Mouse (Mus musculus) liver, postnatal 0 days (tissue): ENCODE results near the gene Senp1. TPM values are rescaled to one million over a fixed set of nuclear protein-coding genes. Genes with fewer than 3 reads are reported as not detected.

Source experiments
- ATAC-seq: fragments of 200-750 bp; cut with Nextera tagmentation; 2 replicates; pipeline ENCODE4 v1.8.0; 2017; ENCODE audit warnings: mild to moderate bottlenecking, moderate library complexity
- DNase-seq: peaks from one replicate; pipeline ENCODE4 v3.0.0-alpha.2; 2016
- H3K27ac ChIP-seq: fragments of 300-500 bp; sonication (generic); 2 replicates; pipeline ENCODE4 v1.5.1; 2014; ENCODE audit warnings: antibody characterized with exemption, moderate library complexity, mild to moderate bottlenecking, low read depth
- H3K27me3 ChIP-seq: fragments of 300-500 bp; sonication (generic); 2 replicates; pipeline ENCODE4 v1.6.1; 2014; ENCODE audit warnings: low read length, control low read depth, mixed read lengths; ENCODE audit not compliant: insufficient read depth
- H3K36me3 ChIP-seq: fragments of 300-500 bp; sonication (generic); replicated peaks from 2 replicates; pipeline ENCODE4 v1.6.1; 2014; ENCODE audit warnings: mild to moderate bottlenecking, control low read depth, low read length, moderate library complexity, mixed read lengths; ENCODE audit not compliant: insufficient read depth
- H3K4me1 ChIP-seq: fragments of 300-500 bp; sonication (generic); 2 replicates; pipeline ENCODE4 v1.6.1; 2014; ENCODE audit warnings: antibody characterized with exemption, mild to moderate bottlenecking, control low read depth; ENCODE audit not compliant: insufficient read depth
- H3K4me2 ChIP-seq: fragments of 300-500 bp; sonication (generic); 2 replicates; pipeline ENCODE4 v1.6.1; 2014; ENCODE audit warnings: low read depth, mild to moderate bottlenecking, low read length, moderate library complexity, mixed read lengths
- H3K4me3 ChIP-seq: fragments of 300-500 bp; sonication (generic); 2 replicates; pipeline ENCODE4 v1.5.1; 2014; ENCODE audit warnings: low read depth, low read length
- H3K9ac ChIP-seq: fragments of 300-500 bp; sonication (generic); replicated peaks from 2 replicates; pipeline ENCODE4 v1.6.1; 2014; ENCODE audit warnings: mild to moderate bottlenecking, moderate library complexity
- H3K9me3 ChIP-seq: fragments of 300-500 bp; sonication (generic); 2 replicates; pipeline ENCODE4 v1.6.1; 2016; ENCODE audit warnings: mild to moderate bottlenecking, control low read depth, low read length, mixed read lengths
- CTCF ChIP-seq: sonication (generic); IDR thresholded peaks from 2 replicates; pipeline ENCODE4 v1.5.1; 2016; ENCODE audit warnings: antibody characterized with exemption, low read depth
- EP300 ChIP-seq: IDR thresholded peaks from 2 replicates; pipeline ENCODE4 v1.6.1; 2016; ENCODE audit warnings: antibody characterized with exemption, low read depth, mild to moderate bottlenecking
- WGBS: fragments of 180-500 bp; shearing (Covaris S2); extraction: QIAGEN DNeasy Blood & Tissue Kit; methylation state at CpG from one replicate; pipeline ENCODE4 v1.1.7; 2014; ENCODE audit not compliant: insufficient replicate concordance; 5-methylcytosine and 5-hydroxymethylcytosine counted together
- polyA plus RNA-seq: library from polyadenylated mRNA; unstranded; fragments of >200 nt; fragmentation: Nextera tagmentation; extraction: Ambion mirVana; gene quantifications from 2 replicates; pipeline ENCODE4 v1.2.1, GENCODE M21; 2015

The Senp1 gene
- polyA plus RNA-seq, 1 experiment from 2014 or later, result 6.7 TPM

GRCm38 (mm10) chr15:98002991-98003821 is 90.3 kb downstream of the Senp1 start:
- Histone ChIP-seq H3K4me1 (0 out of 2 replicates have a peak, but pooled peaks cover 6% of the 10 kb centered on the region), H3K27ac (no peak overlapping the region), H3K4me3 (no peak overlapping the region), H3K9ac (no peak overlapping the region), H3K36me3 (no peaks in the 10 kb centered on the region), H3K4me2 (no peak overlapping the region), H3K9me3 (no peaks in the 10 kb centered on the region), H3K27me3 (peaks cover 88% of the 10 kb centered on the region)
- DNase-seq (peak; percentile 36), ATAC-seq (no peak)
- no peak for TF ChIP-seq EP300
- TF ChIP-seq CTCF, result no peak
- whole genome bisulfite sequencing, result under 1% methylated on average over 42 of the region's 42 CpGs

GRCm38 (mm10) chr15:98002113-98002990 is 91.2 kb downstream of the Senp1 start:
- DNase-seq (no peak), ATAC-seq (no peak)
- H3K4me3 ChIP-seq, result peak overlapping the region; percentile 22; the same call in 1 of the 2 replicates
- H3K36me3 ChIP-seq, result no peaks in the 10 kb centered on the region
- H3K4me2 ChIP-seq, result peak overlapping the region; percentile 36; the same call in 1 of the 2 replicates
- WGBS, result 1% methylated on average over 40 of the region's 42 CpGs
- H3K27me3 ChIP-seq, result peaks cover 90% of the 10 kb centered on the region
- H3K9me3 ChIP-seq, result no peaks in the 10 kb centered on the region
- H3K9ac ChIP-seq, result no peak overlapping the region
- 0 out of 2 replicates have a peak, but pooled peaks cover 6% of the 10 kb centered on the region for H3K4me1 ChIP-seq
- TF ChIP-seq EP300, result no peak
- no peak for TF ChIP-seq CTCF
- no peak overlapping the region for H3K27ac ChIP-seq

- H3K27me3 ChIP-seq, result peaks cover 89% of the 10 kb centered on the region
- 2% methylated on average over 36 of the region's 37 CpGs for WGBS
- peak overlapping the region; percentile 36; the same call in 1 of the 2 replicates for H3K4me2 ChIP-seq
- TF ChIP-seq CTCF (no peak), EP300 (no peak)
- no peak overlapping the region for H3K27ac ChIP-seq
- H3K4me1 ChIP-seq, result 0 out of 2 replicates have a peak, but pooled peaks cover 6% of the 10 kb centered on the region
- H3K9me3 ChIP-seq, result no peaks in the 10 kb centered on the region
- no peak for DNase-seq
- H3K4me3 ChIP-seq, result peak overlapping the region; percentile 22; the same call in 1 of the 2 replicates
- no peak for ATAC-seq
- no peaks in the 10 kb centered on the region for H3K36me3 ChIP-seq
- no peak overlapping the region for H3K9ac ChIP-seq
Observed at GRCm38 (mm10) chr15:98001321-98002112, 92.0 kb downstream of the Senp1 start.

- H3K4me3 ChIP-seq, result no peak overlapping the region
- H3K36me3 ChIP-seq, result no peaks in the 10 kb centered on the region
- no peak for ATAC-seq
- H3K9ac ChIP-seq, result no peak overlapping the region
- no peak overlapping the region for H3K4me2 ChIP-seq
- H3K27me3 ChIP-seq, result peaks cover 77% of the 10 kb centered on the region
- DNase-seq, result no peak
- no peak for TF ChIP-seq CTCF
- no peak for TF ChIP-seq EP300
- H3K9me3 ChIP-seq, result no peaks in the 10 kb centered on the region
- WGBS, result 5% methylated on average over 7 of the region's 7 CpGs
- no peak overlapping the region for H3K27ac ChIP-seq
- H3K4me1 ChIP-seq, result 0 out of 2 replicates have a peak, but pooled peaks cover 6% of the 10 kb centered on the region
Observed at GRCm38 (mm10) chr15:97999991-98000390, 93.6 kb downstream of the Senp1 start.

GRCm38 (mm10) chr15:97999546-97999945 is 94.0 kb downstream of the Senp1 start:
- TF ChIP-seq EP300, result no peak
- TF ChIP-seq CTCF, result no peak
- WGBS, result 7% methylated on average over 13 of the region's 13 CpGs
- Histone ChIP-seq H3K4me2 (no peak overlapping the region), H3K27me3 (peaks cover 76% of the 10 kb centered on the region), H3K4me3 (no peak overlapping the region), H3K9ac (no peak overlapping the region), H3K27ac (no peak overlapping the region), H3K9me3 (no peaks in the 10 kb centered on the region), H3K4me1 (0 out of 2 replicates have a peak, but pooled peaks cover 5% of the 10 kb centered on the region), H3K36me3 (no peaks in the 10 kb centered on the region)
- DNase-seq (no peak), ATAC-seq (no peak)
